Mouse (Mus musculus): ENCODE results near the gene Rbm8a.
A peak's percentile ranks its signal among the peaks of the same experiment; 100 is the strongest.
"Not testable (repeated sequence)": the region's sequence is repeated elsewhere in the genome, so short reads cannot be mapped to it uniquely, and the experiment has no call there.

Gene Rbm8a

DNA sequence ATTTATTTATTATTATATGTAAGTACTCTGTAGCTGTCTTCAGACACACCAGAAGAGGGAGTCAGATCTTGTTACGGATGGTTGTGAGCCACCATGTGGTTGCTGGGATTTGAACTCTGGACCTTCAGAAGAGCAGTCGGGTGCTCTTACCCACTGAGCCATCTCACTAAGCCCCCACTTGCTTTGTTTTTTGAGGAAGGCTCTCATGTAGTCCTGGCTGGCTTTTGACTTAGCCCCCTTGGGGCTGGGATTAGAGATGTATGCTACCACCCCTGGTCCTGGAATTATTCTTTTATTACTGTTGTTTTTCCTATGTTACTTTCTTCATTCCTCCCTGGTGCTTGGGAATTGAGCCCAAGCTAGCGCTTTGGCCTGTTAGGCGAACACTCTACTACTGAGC, 23.7 kb upstream of the Rbm8a start:
- not testable (repeated sequence) for DNase-seq (ENCODE audit: low spot score)

DNA sequence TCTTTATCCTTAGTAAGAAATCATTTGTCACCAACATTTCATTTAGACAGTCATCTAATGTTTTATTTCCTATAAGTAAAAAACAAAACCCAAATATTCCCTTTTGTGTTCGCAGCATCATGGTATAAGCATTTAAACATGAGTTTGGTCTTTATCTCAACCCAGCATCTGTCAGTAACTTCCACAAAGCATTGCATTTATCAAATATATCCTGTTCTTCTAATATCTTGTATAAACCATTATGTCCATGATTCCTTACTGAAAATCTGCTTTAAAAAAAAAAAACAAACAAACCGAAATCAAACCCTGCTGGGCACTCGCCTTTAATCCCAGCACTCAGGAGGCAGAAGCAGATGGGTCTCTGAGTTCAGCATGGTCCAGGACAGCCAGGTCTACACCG, 23.1 kb upstream of the Rbm8a start:
- no peak for DNase-seq (ENCODE audit: low spot score)

DNA sequence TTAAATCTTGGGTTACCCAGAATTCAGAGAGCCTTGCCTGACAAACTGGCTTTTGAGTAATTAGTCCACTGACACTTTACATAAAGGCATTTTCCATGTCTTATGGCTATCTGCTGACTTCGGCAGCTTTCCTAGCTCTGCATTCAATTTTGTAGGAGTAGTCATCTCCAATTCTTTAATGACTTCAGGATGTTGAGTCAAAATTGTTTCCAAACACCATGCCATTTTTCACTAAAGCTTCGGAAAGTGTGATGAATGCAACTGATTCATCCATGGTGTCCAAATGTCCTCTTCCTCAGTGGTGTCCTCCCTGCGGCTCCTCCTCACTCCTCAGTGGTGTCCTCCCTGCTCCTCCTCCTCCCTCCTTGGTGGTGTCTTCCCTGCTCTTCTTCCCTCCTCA, 11.8 kb upstream of the Rbm8a start:
- DNase-seq (ENCODE audit: low spot score) = no peak

DNA sequence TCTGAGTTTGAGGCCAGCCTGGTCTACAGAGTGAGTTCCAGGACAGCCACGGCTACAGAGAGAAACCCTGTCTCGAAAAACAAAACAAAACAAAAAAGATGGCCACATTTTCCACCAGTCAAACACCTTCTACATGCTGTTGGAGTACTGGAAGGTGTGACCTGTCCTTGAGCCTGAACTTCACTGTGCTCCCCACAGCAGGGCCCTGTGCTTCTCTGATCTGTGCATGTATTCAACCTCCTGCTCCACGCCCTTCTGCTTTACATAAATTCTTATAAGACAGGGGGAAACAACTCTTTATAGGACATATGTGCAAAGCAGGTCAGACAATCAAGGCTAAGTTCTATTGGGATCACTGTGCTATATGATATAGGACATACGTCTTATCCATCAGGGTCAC, 6.5 kb upstream of the Rbm8a start:
- DNase-seq (ENCODE audit: low spot score) = no peak

DNA sequence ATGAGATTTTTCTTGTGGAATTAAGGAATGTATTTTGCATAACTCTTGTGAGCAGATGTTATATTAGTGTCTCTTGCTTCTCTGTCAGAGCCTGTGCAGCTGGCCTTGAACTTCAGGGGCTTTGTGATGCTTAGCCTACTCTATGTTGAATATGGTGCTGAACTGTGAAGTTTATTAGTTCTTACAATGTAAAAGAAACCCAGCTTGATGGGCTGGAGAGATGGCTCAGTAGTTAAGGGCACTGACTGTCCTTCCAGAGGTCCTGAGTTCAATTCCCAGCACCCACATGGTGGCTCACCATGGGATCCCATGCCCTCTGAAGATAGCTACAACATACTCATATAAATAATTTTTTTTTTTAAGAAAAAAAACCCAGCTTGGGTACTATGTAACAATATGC, 2.3 kb downstream of the Rbm8a start:
- DNase-seq (ENCODE audit: low spot score) = no peak

DNA sequence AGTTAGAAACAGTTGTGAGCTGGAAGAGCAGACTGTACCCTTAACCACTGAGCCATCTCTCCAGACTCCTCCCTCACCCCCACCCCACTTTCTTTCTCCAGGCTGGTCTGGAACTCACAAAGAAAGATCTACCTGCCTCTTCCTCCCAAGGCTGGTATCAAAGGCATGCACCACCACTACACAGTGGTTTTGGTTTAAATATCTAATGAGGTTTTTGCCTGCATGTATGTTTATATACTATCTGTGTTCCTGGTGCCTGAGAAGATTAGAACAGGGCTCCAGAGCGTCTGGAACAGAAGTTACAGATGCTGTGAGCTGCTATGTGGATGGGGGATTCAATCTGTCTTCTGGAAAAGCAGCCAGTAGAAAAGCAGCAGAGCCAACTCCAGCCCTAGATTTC, 4.3 kb downstream of the Rbm8a start:
- DNase-seq (ENCODE audit: low spot score) = no peak

DNA sequence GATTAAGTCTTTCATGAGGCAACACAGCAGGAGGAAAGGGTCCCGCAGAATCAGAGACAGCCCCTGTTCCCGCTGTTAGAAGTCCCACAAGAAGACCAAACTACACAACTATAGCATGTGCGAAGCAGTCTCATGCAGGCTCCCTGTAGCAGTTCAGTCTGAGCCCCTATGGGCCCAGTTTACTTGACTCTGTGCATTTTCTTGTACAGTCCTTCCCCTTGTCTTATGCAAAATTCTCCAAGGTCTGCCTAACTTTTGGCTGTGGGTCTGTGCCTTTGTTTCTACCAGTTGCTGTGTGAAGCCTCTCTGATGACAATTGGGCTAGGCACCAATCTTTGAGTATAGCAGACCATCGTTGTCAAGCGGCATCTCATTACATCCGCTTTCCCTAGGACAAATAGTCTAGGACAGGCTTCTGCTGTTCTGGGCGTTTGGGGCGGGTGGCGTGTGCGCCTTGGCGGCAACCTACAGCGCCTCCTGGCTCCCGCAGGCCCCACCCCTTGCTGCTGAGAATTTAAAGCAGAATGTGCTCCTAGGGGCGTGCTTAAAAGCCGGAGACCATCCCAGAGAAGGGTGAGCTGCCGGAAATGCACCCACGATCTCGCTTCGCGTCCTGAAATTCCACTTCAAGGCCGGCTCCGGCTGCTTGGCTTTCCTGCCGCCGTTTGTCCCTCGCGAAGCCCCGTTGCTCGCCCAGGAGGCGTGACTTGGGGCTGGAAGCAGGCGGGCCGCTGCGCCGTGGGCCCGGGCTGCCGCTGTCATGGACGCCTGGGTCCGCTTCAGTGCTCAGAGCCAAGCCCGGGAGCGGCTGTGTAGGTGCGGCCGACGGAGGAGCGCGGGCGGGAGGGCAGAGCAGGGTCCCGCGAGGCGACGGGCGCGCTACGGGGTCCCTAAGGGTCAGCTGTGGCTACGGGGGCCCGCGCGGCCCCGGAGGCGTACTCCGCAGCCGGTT, 5.5 kb downstream of the Rbm8a start, which contains the start of the genes Pex11b and Gm42957:
Gene Pex11b (plus strand): TSS at position 449 of the 952 bp plus-strand sequence.
Gene Gm42957 (plus strand): TSS at position 547 of the 952 bp plus-strand sequence.
- peak; percentile 88 for DNase-seq (ENCODE audit: low spot score)

DNA sequence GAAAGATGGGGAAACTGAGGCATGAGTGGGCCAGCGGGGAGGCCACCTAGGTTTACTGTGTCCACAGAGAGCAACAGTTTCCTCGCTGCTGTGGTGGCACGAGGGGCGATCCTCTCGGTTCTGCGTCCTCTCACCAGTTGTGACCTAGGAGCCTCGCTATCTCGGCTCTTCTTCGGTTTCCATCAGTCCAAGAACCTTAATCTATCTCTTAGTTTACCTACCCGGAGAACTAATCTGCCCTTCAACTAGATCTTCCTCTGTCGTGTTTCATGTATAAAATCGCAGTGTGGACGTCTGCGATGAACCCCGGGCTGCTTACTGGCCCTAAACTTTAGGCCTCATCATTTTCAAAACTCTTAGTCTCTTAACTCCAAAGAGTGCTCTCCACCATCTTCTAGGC, 6.2 kb downstream of the Rbm8a start:
- DNase-seq (ENCODE audit: low spot score) = no peak

DNA sequence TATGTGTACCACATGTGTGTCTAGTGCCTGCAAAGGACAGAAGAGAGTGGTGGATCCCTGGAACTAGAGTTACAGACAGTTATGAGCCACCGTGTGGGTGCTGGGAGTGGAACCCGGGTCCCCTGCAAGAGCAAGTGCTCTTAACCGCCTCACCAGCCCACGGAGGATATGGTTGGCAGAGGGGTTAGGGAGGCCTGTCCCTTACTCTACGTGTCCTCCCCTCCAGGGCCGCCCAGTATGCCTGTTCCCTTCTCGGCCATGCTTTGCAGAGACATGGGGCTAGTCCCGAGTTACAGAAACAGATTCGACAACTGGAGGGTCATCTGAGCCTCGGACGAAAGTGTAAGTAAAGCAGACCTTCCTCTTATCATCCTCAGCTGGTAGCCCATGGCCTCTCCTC, 6.7 kb downstream of the Rbm8a start:
- DNase-seq (ENCODE audit: low spot score) = no peak

DNA sequence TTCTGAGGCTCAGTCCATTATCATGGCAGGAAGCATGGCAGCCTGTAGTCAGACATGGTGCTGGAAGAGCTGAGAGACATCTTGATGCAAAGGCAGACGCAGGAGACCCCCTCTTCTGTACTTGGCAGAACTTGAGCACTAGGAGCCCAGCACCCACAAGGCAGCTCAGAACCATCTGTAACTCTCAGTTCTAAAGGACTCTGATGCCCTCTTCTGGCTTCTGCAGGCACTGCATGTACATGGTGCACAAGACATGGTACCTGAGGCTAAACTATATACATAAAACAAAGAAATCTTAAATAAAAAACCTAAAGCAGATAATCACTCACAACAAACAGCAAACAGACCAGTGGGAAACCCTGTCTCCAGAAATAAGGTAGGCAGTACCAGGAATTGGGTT, 9.5 kb downstream of the Rbm8a start:
- peak; percentile 29 for DNase-seq (ENCODE audit: low spot score)

DNA sequence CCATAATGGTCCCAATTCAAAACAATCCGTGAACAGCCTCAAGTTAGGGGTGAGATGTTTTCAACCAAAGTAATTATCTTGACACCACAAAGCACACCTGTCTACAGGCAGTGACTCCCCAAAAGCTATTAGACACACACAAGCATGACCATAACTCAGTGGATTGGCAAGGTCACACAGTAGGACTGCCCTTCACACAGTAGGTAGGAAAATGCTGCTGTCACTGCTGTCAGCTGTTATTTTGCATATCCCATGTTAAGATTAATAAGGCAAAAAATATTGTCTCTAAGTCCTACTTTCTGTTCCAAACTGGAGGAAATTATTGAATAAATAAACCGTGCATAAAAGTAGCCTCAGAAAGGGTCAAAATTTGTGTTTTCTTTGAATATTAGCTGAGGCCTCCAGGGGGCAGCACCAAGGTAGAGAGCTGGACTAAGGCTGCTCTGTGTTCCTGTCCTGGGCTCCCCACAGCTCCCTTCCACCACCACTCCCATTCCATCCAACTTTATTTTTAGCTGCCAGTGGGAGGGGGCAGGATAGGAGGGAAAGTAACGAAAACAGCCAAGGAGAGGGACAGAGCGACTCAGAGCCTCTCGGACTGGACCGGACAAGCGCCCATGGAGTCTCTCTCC, 15.4 kb downstream of the Rbm8a start, which contains the start of gene Itga10:
Gene Itga10 (plus strand): TSS at position 567 of the 632 bp plus-strand sequence.
- DNase-seq (ENCODE audit: low spot score) = peak; percentile 6

DNA sequence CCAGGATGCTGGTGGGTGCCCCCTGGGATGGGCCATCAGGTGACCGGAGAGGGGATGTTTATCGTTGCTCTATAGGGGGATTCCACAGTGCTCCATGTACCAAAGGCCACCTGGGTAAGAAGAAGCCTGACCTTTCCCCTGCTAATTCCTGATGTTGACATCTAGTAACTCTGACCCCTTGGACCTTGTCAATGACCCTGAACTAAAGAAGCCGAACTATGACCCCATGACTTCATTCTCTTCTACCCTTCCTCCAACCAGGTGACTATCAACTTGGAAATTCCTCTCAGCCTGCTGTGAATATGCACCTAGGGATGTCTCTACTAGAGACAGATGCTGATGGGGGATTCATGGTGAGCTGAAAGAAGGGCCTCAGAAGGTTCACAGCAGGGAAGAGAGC, 17.6 kb downstream of the Rbm8a start:
- DNase-seq (ENCODE audit: low spot score) = peak; percentile 46

DNA sequence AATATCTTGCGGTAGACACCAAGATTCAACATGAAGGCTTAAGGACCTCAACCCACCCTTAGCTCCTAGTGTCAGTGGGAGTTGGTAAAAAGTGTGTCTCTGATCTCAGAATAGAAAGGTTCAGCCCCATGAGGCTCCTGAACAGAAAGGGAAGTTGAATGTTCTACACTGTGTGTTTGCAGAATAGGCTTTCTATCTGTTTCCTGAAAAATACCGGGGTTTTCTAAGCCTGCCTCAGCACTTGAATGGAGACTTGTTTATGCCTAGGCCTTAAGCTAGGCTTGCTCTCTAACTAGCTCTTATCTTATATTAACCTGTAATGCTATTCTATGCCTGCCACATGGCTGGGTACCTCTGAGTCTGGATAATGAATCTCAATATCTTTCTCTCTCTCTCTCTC, 31.2 kb downstream of the Rbm8a start:
- DNase-seq (ENCODE audit: low spot score) = no peak

DNA sequence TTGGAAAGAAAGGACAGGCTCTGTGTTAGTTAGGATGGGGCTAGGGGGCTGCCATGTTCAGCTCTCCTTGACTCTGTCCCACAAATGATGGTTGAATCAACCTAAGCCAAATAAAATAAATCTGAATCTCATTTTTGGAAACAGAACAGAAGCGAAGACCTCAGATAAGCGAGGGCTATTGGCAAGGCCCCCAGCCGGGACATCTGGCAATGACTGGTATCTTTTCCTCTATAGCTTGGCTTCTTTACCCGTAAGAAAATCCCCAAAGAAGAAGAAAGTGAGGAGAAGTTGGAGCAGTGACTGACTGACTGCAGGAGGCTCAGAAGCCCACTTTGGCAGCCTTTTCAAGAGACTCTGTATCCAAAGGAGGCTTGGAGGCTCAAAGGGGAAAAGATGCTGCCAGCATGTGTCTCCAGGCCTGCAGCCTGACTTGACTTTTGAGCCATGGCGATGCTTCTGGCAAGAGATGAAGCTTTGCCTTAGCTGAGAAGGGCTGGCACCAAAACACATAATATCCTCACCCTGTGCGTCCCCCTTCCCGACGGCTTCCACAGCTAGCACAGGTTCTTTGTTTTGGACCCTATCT, 33.1 kb downstream of the Rbm8a start:
- no peak for DNase-seq (ENCODE audit: low spot score)

DNA sequence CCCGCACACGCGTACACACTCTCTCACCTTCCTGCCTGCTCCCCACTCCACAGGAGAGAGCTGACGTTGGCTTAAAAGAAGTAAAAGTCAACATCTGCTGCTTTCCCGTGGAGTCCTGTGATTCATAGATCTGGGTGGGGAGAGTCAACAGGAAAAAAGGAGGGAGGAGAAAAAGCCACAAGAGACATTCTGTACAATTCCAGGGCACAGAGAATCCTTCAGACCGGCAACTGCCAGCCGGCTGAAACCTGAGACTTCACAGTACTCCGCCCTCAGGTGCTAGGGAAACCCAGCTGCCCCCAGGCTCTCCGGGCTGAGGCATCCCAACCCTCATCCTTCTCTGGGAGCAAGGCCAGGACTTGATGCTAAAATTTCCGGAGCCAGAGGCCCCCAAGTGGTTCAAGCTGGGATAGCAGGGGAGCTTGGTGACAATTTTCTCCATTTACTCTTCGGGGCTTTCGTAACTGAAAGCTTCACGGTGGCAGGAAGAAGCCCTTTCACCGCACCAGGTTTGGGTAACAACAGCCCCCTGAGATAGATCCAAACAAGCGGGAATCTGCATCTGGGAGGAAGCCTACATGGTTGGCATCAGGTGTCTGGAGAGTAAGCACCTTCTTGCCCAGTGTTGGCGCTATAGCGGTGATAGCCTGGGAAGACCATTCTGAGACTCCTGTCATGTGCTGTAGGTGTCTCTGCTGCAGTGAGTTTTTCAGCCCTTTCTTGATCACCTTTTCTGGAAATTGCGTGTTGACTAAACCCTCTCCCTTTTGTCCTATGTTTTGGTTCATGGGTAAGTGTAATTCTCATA, 33.9 kb downstream of the Rbm8a start:
- peak; percentile 62 for DNase-seq (ENCODE audit: low spot score)

DNA sequence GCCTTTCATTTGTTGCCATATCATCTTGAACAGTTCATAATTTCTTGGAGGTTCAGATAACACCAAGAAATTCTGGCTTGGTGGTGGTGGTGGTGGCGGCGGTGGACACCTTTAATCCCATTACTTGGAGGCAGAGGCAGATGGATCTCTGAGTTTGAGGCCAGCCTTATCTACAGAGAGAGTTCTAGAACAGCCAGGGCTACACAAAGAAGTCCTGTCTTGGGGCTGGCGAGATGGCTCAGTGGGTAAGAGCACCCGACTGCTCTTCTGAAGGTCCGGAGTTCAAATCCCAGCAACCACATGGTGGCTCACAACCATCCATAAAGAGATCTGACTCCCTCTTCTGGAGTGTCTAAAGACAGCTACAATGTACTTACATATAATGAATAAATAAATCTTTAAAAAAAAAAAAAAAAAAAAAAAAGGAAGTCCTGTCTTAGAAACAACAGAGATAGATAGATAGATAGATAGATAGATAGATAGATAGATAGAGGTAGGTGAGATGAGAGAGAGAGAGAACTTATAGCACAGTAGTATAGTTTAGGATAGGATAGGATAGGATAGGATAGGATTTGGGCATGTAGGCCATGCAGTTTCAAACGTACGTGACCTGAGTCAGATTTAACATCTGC, 36.1 kb downstream of the Rbm8a start:
- not testable (repeated sequence) for DNase-seq (ENCODE audit: low spot score)

DNA sequence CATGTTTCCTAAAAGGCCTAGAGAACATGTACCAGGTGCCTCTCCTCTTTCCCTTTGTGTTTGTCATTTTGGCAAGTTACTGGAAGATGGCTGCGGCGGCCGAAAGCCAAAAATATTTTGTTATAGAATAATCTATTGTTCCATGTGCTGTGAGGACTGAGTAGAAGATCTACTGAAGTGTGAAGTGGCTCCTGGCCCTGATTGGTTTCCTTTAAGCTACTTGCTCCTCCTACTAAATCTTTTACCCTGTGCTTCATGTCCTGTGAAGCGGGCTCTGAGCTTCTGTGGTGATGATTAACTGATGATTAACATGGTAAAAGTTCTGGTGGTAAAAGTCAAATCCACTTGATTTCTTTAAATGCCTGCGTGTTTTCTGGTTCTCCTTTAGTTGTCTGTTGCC, 37.2 kb downstream of the Rbm8a start:
- DNase-seq (ENCODE audit: low spot score) = no peak

DNA sequence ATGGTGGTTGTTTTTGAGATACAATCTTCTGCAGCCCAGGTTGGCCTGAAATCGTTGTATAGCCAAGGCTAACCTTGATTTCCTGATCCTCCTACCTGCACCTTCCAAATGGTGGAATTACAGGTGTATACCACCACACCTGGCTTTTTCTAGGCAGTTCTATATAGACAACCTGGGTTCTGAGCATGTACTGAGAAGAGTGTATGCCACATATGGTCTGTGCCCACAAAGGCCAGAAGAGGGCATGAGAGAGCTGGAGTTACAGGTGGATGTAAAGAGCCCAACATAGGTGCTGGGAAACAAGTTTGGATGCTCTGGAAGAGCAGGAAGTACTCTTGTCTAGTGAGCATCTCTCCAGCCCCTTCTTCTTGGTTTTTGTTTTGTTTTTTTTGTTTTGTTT, 37.6 kb downstream of the Rbm8a start:
- no peak for DNase-seq (ENCODE audit: low spot score)

DNA sequence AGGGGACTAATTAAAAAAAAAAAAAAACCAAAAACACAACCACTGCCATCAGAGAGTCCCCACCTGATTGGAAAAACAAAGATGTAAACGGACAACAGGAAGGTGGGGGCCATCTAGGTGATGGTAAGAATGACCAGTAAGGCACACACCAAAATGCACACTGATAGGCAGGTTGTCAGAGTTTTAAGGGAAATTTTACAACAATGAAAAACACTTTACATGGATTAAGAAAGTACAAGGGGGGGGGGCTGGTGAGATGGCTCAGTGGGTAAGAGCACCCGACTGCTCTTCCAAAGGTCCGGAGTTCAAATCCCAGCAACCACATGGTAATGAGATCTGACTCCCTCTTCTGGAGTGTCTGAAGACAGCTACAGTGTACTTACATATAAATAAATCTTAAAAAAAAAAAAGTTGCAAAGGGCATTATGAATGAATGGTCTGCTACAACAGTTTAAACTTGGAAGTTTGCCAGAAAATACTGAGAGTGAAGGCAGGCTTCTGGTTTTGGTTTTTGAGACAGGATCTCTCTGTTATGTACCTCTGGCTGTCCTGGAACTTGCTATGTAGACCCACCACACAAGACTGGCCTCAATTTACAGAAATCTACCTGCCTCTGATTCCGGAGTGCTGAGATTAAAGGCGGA, 38.8 kb downstream of the Rbm8a start:
- no peak for DNase-seq (ENCODE audit: low spot score)

DNA sequence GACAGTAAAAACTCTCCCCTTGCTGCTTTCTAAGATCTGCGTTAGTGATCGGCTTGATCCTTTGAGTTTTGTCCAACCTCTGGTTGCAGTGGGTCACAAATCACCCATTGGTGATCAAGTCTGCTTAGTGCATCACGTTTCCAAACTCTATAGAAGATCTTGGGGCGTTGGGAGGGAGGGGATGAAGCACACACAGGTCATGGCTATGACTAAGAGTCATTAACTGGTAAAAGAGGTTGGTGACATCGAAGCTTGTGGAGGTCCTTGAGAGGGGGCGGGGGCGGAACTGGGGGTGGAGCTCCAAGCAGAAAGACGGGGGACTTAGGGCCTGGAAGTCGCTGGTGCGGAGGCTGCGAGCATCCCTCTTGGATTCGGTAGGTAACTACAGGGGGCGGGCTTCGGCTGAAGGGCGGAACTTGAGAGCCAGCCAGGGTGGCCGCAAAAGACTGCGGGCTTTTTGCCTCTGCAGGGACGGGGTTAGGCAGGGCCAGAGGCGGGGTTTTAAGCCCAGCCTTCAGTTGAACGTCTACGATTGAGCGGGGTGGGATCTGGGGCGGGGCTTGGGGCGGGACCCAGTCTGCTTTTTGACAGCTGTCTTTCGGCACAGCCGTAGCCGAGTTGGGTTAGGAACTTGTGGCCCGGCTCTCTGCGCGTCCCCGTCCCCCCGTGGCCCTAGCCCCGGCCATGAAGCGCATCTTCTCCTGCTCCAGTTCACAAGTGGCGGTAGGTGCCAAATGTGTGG, 40.2 kb downstream of the Rbm8a start, which contains the start of gene Ankrd35:
Gene Ankrd35 (plus strand): TSS at position 405 of the 742 bp plus-strand sequence.
- DNase-seq (ENCODE audit: low spot score) = peak; percentile 84

All from yolk sac, embryonic 10.5 days (tissue).